Mouse (Mus musculus): ENCODE results near the gene Aatf. TPM values are rescaled to one million over a fixed set of nuclear protein-coding genes. Genes with fewer than 3 reads are reported as not detected.

Aatf gene
- polyA plus RNA-seq, 1 experiment from 2014 or later, result 53.3 TPM

- peaks cover 7% of the 10 kb centered on the region for H3K36me3 ChIP-seq
- 85% methylated on average over 8 of the region's 8 CpGs for WGBS
- ATAC-seq (ENCODE audit: low FRiP score, low read depth), result no peak
Observed at GRCm38 (mm10) chr11:84391126-84391525, 122.2 kb downstream of the Aatf start.

GRCm38 (mm10) chr11:84389332-84389731 is 124.0 kb downstream of the Aatf start:
- no peak overlapping the region for H3K4me3 ChIP-seq
- no peak for ATAC-seq (ENCODE audit: low FRiP score, low read depth)
- H3K27me3 ChIP-seq (replicated peaks), result no peaks in the 10 kb centered on the region
- peaks cover 2% of the 10 kb centered on the region for H3K36me3 ChIP-seq
- H3K4me2 ChIP-seq (replicated peaks), result no peak overlapping the region
- peaks cover 13% of the 10 kb centered on the region; the same call in 1 of the 2 replicates for H3K4me1 ChIP-seq
- WGBS, result 87% methylated on average over 6 of the region's 6 CpGs
- H3K27ac ChIP-seq, result no peak overlapping the region
- no peak overlapping the region for H3K9ac ChIP-seq
- no peaks in the 10 kb centered on the region for H3K9me3 ChIP-seq

More at GRCm38 (mm10) chr11:84391126-84391525, 122.2 kb downstream of the Aatf start:
- Histone ChIP-seq H3K27me3 (replicated peaks) (no peaks in the 10 kb centered on the region), H3K9me3 (no peaks in the 10 kb centered on the region), H3K4me1 (peaks cover 9% of the 10 kb centered on the region; the same call in 1 of the 2 replicates), H3K27ac (no peak overlapping the region), H3K9ac (no peak overlapping the region), H3K4me2 (replicated peaks) (no peak overlapping the region), H3K4me3 (no peak overlapping the region)

- Histone ChIP-seq H3K9me3 (no peaks in the 10 kb centered on the region), H3K36me3 (no peaks in the 10 kb centered on the region), H3K4me3 (no peak overlapping the region), H3K4me2 (replicated peaks) (no peak overlapping the region), H3K4me1 (peaks cover 37% of the 10 kb centered on the region), H3K27me3 (replicated peaks) (no peaks in the 10 kb centered on the region), H3K27ac (no peak overlapping the region; the same call in 1 of the 2 replicates), H3K9ac (no peak overlapping the region)
- 25% methylated on average over 6 of the region's 6 CpGs for WGBS
- ATAC-seq (ENCODE audit: low FRiP score, low read depth), result no peak
Observed at GRCm38 (mm10) chr11:84383891-84384290, 129.4 kb downstream of the Aatf start.

GRCm38 (mm10) chr11:84382450-84382849 is 130.9 kb downstream of the Aatf start:
- Histone ChIP-seq H3K27ac (no peak overlapping the region), H3K27me3 (replicated peaks) (no peaks in the 10 kb centered on the region), H3K4me3 (no peak overlapping the region), H3K36me3 (no peaks in the 10 kb centered on the region), H3K9me3 (no peaks in the 10 kb centered on the region), H3K4me1 (peaks cover 30% of the 10 kb centered on the region), H3K4me2 (replicated peaks) (peak overlapping the region; percentile 26; the same call in 1 of the 2 replicates), H3K9ac (no peak overlapping the region)
- ATAC-seq (ENCODE audit: low FRiP score, low read depth), result peak; percentile 93
- 29% methylated on average over 13 of the region's 13 CpGs for WGBS

GRCm38 (mm10) chr11:84376510-84377365 is 136.6 kb downstream of the Aatf start:
- H3K9ac ChIP-seq, result no peak overlapping the region
- no peak overlapping the region for H3K4me3 ChIP-seq
- ATAC-seq (ENCODE audit: low FRiP score, low read depth), result no peak
- WGBS, result 56% methylated on average over 13 of the region's 13 CpGs
- peaks cover 7% of the 10 kb centered on the region; the same call in 1 of the 2 replicates for H3K36me3 ChIP-seq
- peaks cover 14% of the 10 kb centered on the region for H3K4me1 ChIP-seq
- H3K9me3 ChIP-seq, result no peaks in the 10 kb centered on the region
- H3K4me2 ChIP-seq (replicated peaks), result no peak overlapping the region
- no peaks in the 10 kb centered on the region for H3K27me3 ChIP-seq (replicated peaks)
- H3K27ac ChIP-seq, result no peak overlapping the region; the same call in 1 of the 2 replicates

- no peak; the same call in 1 of the 2 replicates for ATAC-seq (ENCODE audit: low FRiP score, low read depth)
- Histone ChIP-seq H3K27me3 (replicated peaks) (no peaks in the 10 kb centered on the region), H3K4me2 (replicated peaks) (no peak overlapping the region), H3K9me3 (no peaks in the 10 kb centered on the region), H3K27ac (no peak overlapping the region), H3K9ac (no peak overlapping the region), H3K36me3 (peaks cover 7% of the 10 kb centered on the region; the same call in 1 of the 2 replicates), H3K4me1 (peaks cover 14% of the 10 kb centered on the region), H3K4me3 (no peak overlapping the region)
- whole genome bisulfite sequencing, result 44% methylated on average over 3 of the region's 3 CpGs
Observed at GRCm38 (mm10) chr11:84375951-84376496, 137.3 kb downstream of the Aatf start.

GRCm38 (mm10) chr11:84373122-84373521 is 140.2 kb downstream of the Aatf start:
- 85% methylated on average over 4 of the region's 4 CpGs for WGBS
- Histone ChIP-seq H3K27ac (0 out of 2 replicates have a peak overlapping the region, but pooled peaks have one; percentile 10), H3K9ac (no peak overlapping the region), H3K4me1 (peaks cover 14% of the 10 kb centered on the region), H3K4me3 (no peak overlapping the region), H3K4me2 (replicated peaks) (no peak overlapping the region), H3K9me3 (no peaks in the 10 kb centered on the region), H3K36me3 (peaks cover 7% of the 10 kb centered on the region; the same call in 1 of the 2 replicates), H3K27me3 (replicated peaks) (no peaks in the 10 kb centered on the region)
- no peak for ATAC-seq (ENCODE audit: low FRiP score, low read depth)

Other genes with a start within 250 kb of the Aatf start
- 68.4 and 70.3 TPM in 2 replicates for gene Lhx1, start 12.0 kb upstream of the Aatf start, polyA plus RNA-seq (2016; fragmentation: Nextera tagmentation; extraction: Ambion mirVana)